Mouse (Mus musculus) MEL (cell line): ENCODE results near the gene Adgrg1.

Experiments used
- CHD1 ChIP-seq: IDR thresholded peaks from 2 replicates; pipeline ENCODE4 v1.6.1; 2012; ENCODE audit warnings: low read depth, mild to moderate bottlenecking, inconsistent platforms, low read length, improper control_type of control experiment
- CHD2 ChIP-seq: IDR thresholded peaks from 2 replicates; pipeline ENCODE4 v1.6.1; 2011; ENCODE audit warnings: low read length, improper control_type of control experiment
- CTCF ChIP-seq, 3 experiments: IDR thresholded peaks in 2 of 3; conservative IDR thresholded peaks in 1 of 3; 2 replicates each; pipeline ENCODE4 v1.5.1; 2011 to 2012; ENCODE audit warnings: low read length in 3 of 3, low read depth in 2 of 3, mild to moderate bottlenecking in 2 of 3, improper control_type of control experiment in 1 of 3, inconsistent platforms in 1 of 3, mixed read lengths in 1 of 3, moderate library complexity in 1 of 3; ENCODE audit not compliant: control insufficient read depth in 1 of 3, insufficient read depth in 1 of 3, poor library complexity in 1 of 3, severe bottlenecking in 1 of 3
- MAX ChIP-seq: IDR thresholded peaks from 2 replicates; pipeline ENCODE4 v1.6.1; 2011; ENCODE audit warnings: low read length, improper control_type of control experiment
- MYB ChIP-seq: IDR thresholded peaks from 2 replicates; pipeline ENCODE4 v1.6.1; 2011; ENCODE audit warnings: mild to moderate bottlenecking, low read depth, low read length, improper control_type of control experiment
- POLR2AphosphoS2 ChIP-seq: IDR thresholded peaks from 2 replicates; pipeline ENCODE4 v1.6.1; 2011; ENCODE audit warnings: low read length, improper control_type of control experiment
- USF1 ChIP-seq: IDR thresholded peaks from 2 replicates; pipeline ENCODE4 v1.6.1; 2014; ENCODE audit warnings: low read depth, mild to moderate bottlenecking, inconsistent platforms, low read length, improper control_type of control experiment, moderate library complexity

DNA sequence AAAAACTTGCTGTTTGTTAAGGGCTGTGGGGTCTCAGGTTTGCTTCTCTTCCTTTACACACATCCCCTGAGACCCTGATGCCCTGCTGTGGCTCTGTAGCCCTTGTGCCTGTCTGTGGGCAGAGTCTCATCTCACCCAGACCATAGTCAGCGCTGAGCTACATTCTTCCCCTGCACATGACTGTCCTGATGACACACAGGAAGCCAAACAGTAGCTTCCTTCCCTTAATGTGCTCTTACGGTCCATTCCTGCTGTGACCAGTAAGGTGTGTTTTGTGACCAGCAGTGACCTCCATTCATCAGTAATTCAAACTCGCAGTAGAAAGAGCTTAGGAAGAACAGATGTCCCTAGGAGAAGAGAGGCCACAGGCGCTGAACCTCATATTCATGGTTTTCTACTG is 49.8 kb downstream of the Adgrg1 start:
- TF ChIP-seq CHD1, result no peak
- TF ChIP-seq CTCF (IDR thresholded peaks at IDR 0.05 in 2 of 3, conservative IDR thresholded peaks at IDR 0.05 in 1 of 3; ENCODE audit: control insufficient read depth in 1 of 3, insufficient read depth in 1 of 3, low read depth in 2 of 3, low read length in 3 of 3, poor library complexity in 1 of 3, severe bottlenecking in 1 of 3), result no peak
- no peak for TF ChIP-seq MAX
- no peak for TF ChIP-seq USF1
- no peak for TF ChIP-seq MYB
- TF ChIP-seq CHD2, result no peak
- no peak for TF ChIP-seq POLR2AphosphoS2
